Mouse (Mus musculus): ENCODE results near the gene Hexim1. TPM values are rescaled to one million over a fixed set of nuclear protein-coding genes. Genes with fewer than 3 reads are reported as not detected.
A peak's percentile ranks its signal among the peaks of the same experiment; 100 is the strongest.

The Hexim1 gene
- polyA plus RNA-seq, 1 experiment = 5.8 TPM

- peak overlapping the region; percentile 54 for H3K27ac ChIP-seq (ENCODE audit: control insufficient read depth, insufficient read depth, low read depth, low read length)
- TF ChIP-seq POLR2A (IDR thresholded peaks at IDR 0.05; ENCODE audit: control insufficient read depth, low read depth, low read length) = no peak
- TF ChIP-seq CTCF (IDR thresholded peaks at IDR 0.05; ENCODE audit: control insufficient read depth, insufficient read depth, insufficient replicate concordance, low read depth, low read length) = no peak
- H3K4me1 ChIP-seq (ENCODE audit: control insufficient read depth, insufficient read depth, low read length) = peaks cover 15% of the 10 kb centered on the region
- H3K27me3 ChIP-seq (ENCODE audit: control insufficient read depth, insufficient read depth, low read length) = no peaks in the 10 kb centered on the region
- H3K36me3 ChIP-seq (ENCODE audit: control insufficient read depth, insufficient read depth, low read length) = no peaks in the 10 kb centered on the region
- no peak overlapping the region for H3K4me3 ChIP-seq (ENCODE audit: control insufficient read depth, low read depth, low read length)
Measured at GRCm38 (mm10) chr11:103142441-103143182, 26.6 kb downstream of the Hexim1 start.

GRCm38 (mm10) chr11:103144309-103145285 is 28.6 kb downstream of the Hexim1 start:
- no peak overlapping the region for H3K4me3 ChIP-seq (ENCODE audit: control insufficient read depth, low read depth, low read length)
- H3K27me3 ChIP-seq (ENCODE audit: control insufficient read depth, insufficient read depth, low read length) = no peaks in the 10 kb centered on the region
- no peaks in the 10 kb centered on the region for H3K36me3 ChIP-seq (ENCODE audit: control insufficient read depth, insufficient read depth, low read length)
- H3K27ac ChIP-seq (ENCODE audit: control insufficient read depth, insufficient read depth, low read depth, low read length) = no peak overlapping the region
- TF ChIP-seq CTCF (IDR thresholded peaks at IDR 0.05; ENCODE audit: control insufficient read depth, insufficient read depth, insufficient replicate concordance, low read depth, low read length) = no peak
- H3K4me1 ChIP-seq (ENCODE audit: control insufficient read depth, insufficient read depth, low read length) = peaks cover 15% of the 10 kb centered on the region

- no peaks in the 10 kb centered on the region for H3K27me3 ChIP-seq (ENCODE audit: control insufficient read depth, insufficient read depth, low read length)
- H3K27ac ChIP-seq (ENCODE audit: control insufficient read depth, insufficient read depth, low read depth, low read length) = no peak overlapping the region
- no peaks in the 10 kb centered on the region for H3K36me3 ChIP-seq (ENCODE audit: control insufficient read depth, insufficient read depth, low read length)
- no peak for TF ChIP-seq CTCF (IDR thresholded peaks at IDR 0.05; ENCODE audit: control insufficient read depth, insufficient read depth, insufficient replicate concordance, low read depth, low read length)
- TF ChIP-seq POLR2A (IDR thresholded peaks at IDR 0.05; ENCODE audit: control insufficient read depth, low read depth, low read length) = no peak
- peaks cover 16% of the 10 kb centered on the region for H3K4me1 ChIP-seq (ENCODE audit: control insufficient read depth, insufficient read depth, low read length)
- no peak overlapping the region for H3K4me3 ChIP-seq (ENCODE audit: control insufficient read depth, low read depth, low read length)
Measured at GRCm38 (mm10) chr11:103146386-103146785, 30.4 kb downstream of the Hexim1 start.

GRCm38 (mm10) chr11:103147766-103148165 is 31.7 kb downstream of the Hexim1 start:
- peaks cover 7% of the 10 kb centered on the region for H3K4me1 ChIP-seq (ENCODE audit: control insufficient read depth, insufficient read depth, low read length)
- no peaks in the 10 kb centered on the region for H3K36me3 ChIP-seq (ENCODE audit: control insufficient read depth, insufficient read depth, low read length)
- no peak overlapping the region for H3K4me3 ChIP-seq (ENCODE audit: control insufficient read depth, low read depth, low read length)
- no peaks in the 10 kb centered on the region for H3K27me3 ChIP-seq (ENCODE audit: control insufficient read depth, insufficient read depth, low read length)
- TF ChIP-seq POLR2A (IDR thresholded peaks at IDR 0.05; ENCODE audit: control insufficient read depth, low read depth, low read length) = no peak
- TF ChIP-seq CTCF (IDR thresholded peaks at IDR 0.05; ENCODE audit: control insufficient read depth, insufficient read depth, insufficient replicate concordance, low read depth, low read length) = no peak
- no peak overlapping the region for H3K27ac ChIP-seq (ENCODE audit: control insufficient read depth, insufficient read depth, low read depth, low read length)

GRCm38 (mm10) chr11:103149771-103150170 is 33.7 kb downstream of the Hexim1 start:
- Histone ChIP-seq H3K4me1 (ENCODE audit: control insufficient read depth, insufficient read depth, low read length) (peaks cover 4% of the 10 kb centered on the region), H3K27ac (ENCODE audit: control insufficient read depth, insufficient read depth, low read depth, low read length) (no peak overlapping the region), H3K4me3 (ENCODE audit: control insufficient read depth, low read depth, low read length) (no peak overlapping the region), H3K36me3 (ENCODE audit: control insufficient read depth, insufficient read depth, low read length) (no peaks in the 10 kb centered on the region), H3K27me3 (ENCODE audit: control insufficient read depth, insufficient read depth, low read length) (no peaks in the 10 kb centered on the region)
- TF ChIP-seq POLR2A (IDR thresholded peaks at IDR 0.05; ENCODE audit: control insufficient read depth, low read depth, low read length) = no peak
- TF ChIP-seq CTCF (IDR thresholded peaks at IDR 0.05; ENCODE audit: control insufficient read depth, insufficient read depth, insufficient replicate concordance, low read depth, low read length) = no peak

GRCm38 (mm10) chr11:103158621-103159478 is 42.8 kb downstream of the Hexim1 start:
- Histone ChIP-seq H3K27ac (ENCODE audit: control insufficient read depth, insufficient read depth, low read depth, low read length) (peak overlapping the region; percentile 73), H3K4me3 (ENCODE audit: control insufficient read depth, low read depth, low read length) (peak overlapping the region; percentile 74), H3K4me1 (ENCODE audit: control insufficient read depth, insufficient read depth, low read length) (peaks cover 9% of the 10 kb centered on the region), H3K36me3 (ENCODE audit: control insufficient read depth, insufficient read depth, low read length) (no peaks in the 10 kb centered on the region), H3K27me3 (ENCODE audit: control insufficient read depth, insufficient read depth, low read length) (no peaks in the 10 kb centered on the region)
- peak; percentile 98 for TF ChIP-seq CTCF (IDR thresholded peaks at IDR 0.05; ENCODE audit: control insufficient read depth, insufficient read depth, insufficient replicate concordance, low read depth, low read length)
- TF ChIP-seq POLR2A (IDR thresholded peaks at IDR 0.05; ENCODE audit: control insufficient read depth, low read depth, low read length) = peak; percentile 39; the same call in 1 of the 2 replicates
